Mouse (Mus musculus) heart, postnatal 10 days (tissue): ENCODE measurements at regions not wholly inside any gene's neighbourhood (a gene's known extent, or its start where the extent isn't known, plus 50 kb on each side); places are given as distances from the start of the nearest gene placed in this dataset.
"Not testable (repeated sequence)": the region's sequence is repeated elsewhere in the genome, so short reads cannot be mapped to it uniquely, and the experiment has no call there.

Experiments
- DNase-seq, 2 experiments: peaks; one replicate each; pipeline ENCODE4 v3.0.0; 2021
- intact Hi-C: fragments of 180-260 bp; cut with DNase I; formaldehyde crosslinking; loops from one replicate; pipeline ENCODE4 v1.15.1; 2025

DNA sequence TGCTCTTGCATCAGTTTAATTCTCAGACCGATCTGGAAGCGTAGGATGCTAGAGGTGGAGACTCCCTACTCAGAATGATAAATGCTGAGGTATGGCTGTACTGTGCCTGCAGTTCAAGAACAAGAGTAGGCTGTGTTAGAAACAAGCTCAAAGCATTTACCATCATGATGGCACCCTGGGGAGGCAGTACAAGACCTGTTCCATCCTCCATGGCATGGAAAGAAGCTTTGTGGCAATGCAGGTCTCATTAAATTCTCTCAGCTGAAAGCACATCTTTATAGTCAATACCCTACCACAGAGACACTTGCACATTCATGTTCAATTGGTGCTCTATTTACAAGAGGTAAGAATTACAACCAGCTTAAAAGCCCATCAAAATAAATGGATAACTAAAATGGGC, 209.5 kb downstream of the Tbl1xr1 start:
- intact Hi-C loops = no loop called here
- DNase-seq = no peak

- DNase-seq = no peak
- intact Hi-C loops = no loop called here
These were observed 217.0 kb downstream of the Tbl1xr1 start for GRCm38 (mm10) chr3:22293466-22293865.

DNA sequence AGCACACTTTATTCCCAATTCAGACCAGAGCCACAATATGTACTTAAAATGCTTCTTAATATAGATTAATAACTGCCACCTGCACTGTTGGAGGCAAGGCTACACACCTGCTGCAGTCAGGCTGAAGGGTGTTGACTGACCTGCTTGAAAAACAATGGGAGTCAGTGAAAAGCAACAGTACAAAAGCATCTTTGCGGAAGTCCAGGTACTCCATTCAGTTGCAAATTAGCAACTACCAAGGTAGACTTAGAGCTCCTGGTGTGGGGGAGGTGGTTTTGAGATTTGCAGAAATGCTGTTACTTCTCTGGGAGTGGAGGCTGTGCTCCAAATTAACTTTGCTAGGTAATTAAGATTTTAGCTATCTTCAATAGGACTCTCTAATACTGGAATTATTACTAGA, 217.6 kb downstream of the Tbl1xr1 start:
- DNase-seq, intact Hi-C loops: not testable (repeated sequence)

GRCm38 (mm10) chr3:22296925-22297324, 220.5 kb downstream of the Tbl1xr1 start:
- DNase-seq, intact Hi-C loops: not testable (repeated sequence)

DNA sequence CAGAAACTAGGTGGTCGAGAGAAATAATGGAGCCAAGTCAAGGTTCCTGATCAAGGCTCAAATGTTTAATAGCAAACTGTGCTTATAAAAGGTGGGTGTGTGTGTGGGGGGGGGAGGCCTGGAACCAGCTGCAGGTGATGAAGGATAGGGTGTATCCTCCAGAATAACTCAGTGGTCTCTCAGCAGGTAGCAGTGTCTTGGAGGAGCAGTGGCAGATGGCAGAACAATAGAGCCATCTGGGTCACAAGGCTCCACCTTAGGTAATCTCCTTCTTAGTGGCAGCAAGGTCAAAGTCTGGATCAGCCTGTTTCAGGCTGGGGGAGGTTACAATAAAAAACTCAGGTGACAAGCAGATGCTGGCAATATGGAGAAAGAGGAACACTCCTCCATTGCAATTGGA, 221.4 kb downstream of the Tbl1xr1 start:
- intact Hi-C loops, DNase-seq: not testable (repeated sequence)

- intact Hi-C loops = no loop called here
These were observed 224.1 kb downstream of the Tbl1xr1 start for GRCm38 (mm10) chr3:22300553-22300952.

GRCm38 (mm10) chr3:22301991-22302517, 225.6 kb downstream of the Tbl1xr1 start:
- intact Hi-C loops = no loop called here
- DNase-seq = no peak

More at GRCm38 (mm10) chr3:22300553-22300952, 224.1 kb downstream of the Tbl1xr1 start:
- no peak for DNase-seq

DNA sequence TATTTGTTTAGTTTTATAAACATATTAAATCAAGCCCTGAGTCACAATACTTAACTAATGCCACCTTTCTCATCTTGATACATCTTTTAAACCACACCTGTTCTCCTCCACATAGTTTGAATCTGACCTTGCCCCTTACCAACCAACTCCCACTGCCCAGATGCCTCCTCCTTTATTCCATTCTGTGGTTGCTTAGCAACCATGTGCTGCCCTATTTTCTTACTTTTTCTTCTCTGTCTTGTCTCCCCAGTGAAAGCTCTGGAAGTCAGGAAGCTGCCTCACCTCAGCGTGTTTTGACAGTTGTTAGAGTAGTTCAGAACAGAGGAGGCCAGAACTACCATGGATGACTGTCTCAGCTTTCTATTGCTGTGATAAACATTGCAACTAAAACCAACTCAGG, 227.7 kb downstream of the Tbl1xr1 start:
- intact Hi-C loops = no loop called here
- DNase-seq = no peak

DNA sequence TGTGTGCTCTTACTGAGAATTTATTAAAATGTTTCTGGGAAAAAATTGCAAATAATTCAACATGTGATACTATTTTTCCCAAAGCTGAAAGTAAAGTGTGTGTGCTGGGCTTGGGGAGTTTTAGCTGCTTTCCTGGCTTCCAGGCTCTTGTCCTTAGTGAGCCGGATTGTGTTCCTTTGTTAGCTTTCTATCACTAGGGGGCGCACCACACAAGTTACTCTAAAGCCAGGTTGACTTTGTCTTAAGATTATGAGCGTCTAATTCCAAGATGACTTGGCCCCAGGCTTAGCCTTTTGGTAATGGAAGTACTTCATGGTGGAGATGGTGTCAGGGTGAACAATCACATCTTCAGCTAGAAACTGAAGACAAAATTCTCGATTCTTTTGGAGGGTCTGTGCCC, 230.2 kb downstream of the Tbl1xr1 start:
- peak; percentile 4 to 11 for DNase-seq
- intact Hi-C loops = loop anchor here (5.0 kb wide), 1 partner anchor 1714 kb away; no protein-coding TSS in a partner anchor

GRCm38 (mm10) chr3:22308962-22309361, 232.5 kb downstream of the Tbl1xr1 start:
- DNase-seq = peak; percentile 55 to 76
- intact Hi-C loops = loop anchor here (5.0 kb wide), 1 partner anchor 1717 kb away; no protein-coding TSS in a partner anchor

- no peak for DNase-seq
- intact Hi-C loops = no loop called here
These were observed 240.2 kb downstream of the Tbl1xr1 start for GRCm38 (mm10) chr3:22316466-22317185.

DNA sequence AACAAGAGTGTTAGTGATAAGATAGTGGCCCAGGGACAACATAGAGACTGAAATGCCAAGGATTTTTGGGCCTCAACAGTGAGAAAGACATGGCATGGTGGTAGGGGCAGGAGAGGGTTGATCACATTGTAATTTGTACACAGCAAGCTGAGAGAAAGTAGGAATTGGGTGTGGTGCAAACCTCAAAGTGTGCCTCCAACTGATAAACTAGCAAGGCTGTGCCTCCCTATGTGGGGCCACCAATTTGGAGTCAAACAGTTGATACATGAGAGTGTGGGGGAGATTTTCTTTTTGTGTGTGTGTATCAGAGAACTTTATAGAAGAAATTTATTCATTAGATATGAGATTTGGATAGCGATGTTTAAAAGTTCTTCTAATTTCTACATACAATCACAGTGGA, 244.0 kb downstream of the Tbl1xr1 start:
- intact Hi-C loops, DNase-seq: not testable (repeated sequence)

DNA sequence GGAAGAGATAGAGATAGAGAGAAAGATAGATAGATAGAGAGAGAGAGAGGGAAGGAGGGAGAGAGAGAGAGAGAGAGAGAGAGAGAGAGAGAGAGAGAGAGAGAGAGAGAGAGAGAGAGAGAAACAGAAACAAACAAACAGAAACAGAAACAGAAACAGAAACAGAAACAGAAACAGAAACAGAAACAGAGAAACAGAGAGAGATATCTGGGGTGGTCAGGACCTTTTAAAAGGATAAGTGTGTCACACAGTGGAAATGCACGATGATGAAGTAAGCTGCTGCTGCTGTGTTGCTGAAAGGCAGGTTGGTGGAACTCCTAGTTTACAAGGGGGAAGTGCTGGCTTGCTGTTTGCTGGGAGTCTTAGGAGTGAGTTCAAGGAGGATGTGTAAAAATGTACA, 254.8 kb downstream of the Tbl1xr1 start:
- no peak for DNase-seq
- intact Hi-C loops = no loop called here
